Mouse (Mus musculus) midbrain, embryonic 10.5 days (tissue): ENCODE data around the gene Maml3. TPM values are rescaled to one million over a fixed set of nuclear protein-coding genes. Genes with fewer than 3 reads are reported as not detected.
A peak's percentile ranks its signal among the peaks of the same experiment; 100 is the strongest.

Source experiments
- DNase-seq: peaks from one replicate; pipeline ENCODE4 v3.0.0-alpha.2; 2017; ENCODE audit warnings: low spot score
- H3K27ac ChIP-seq: fragments of 300-500 bp; sonication (generic); replicated peaks from 2 replicates; pipeline ENCODE4 v1.5.1; 2016; ENCODE audit warnings: mild to moderate bottlenecking
- H3K27me3 ChIP-seq: fragments of 300-500 bp; sonication (generic); 2 replicates; pipeline ENCODE4 v1.6.1; 2016; ENCODE audit warnings: low read depth, mild to moderate bottlenecking; ENCODE audit not compliant: poor library complexity, severe bottlenecking
- H3K36me3 ChIP-seq: fragments of 300-500 bp; sonication (generic); 2 replicates; pipeline ENCODE4 v1.6.1; 2016; ENCODE audit warnings: mild to moderate bottlenecking, moderate library complexity
- H3K4me1 ChIP-seq: fragments of 300-500 bp; sonication (generic); 2 replicates; pipeline ENCODE4 v1.6.1; 2016
- H3K4me3 ChIP-seq: fragments of 300-500 bp; sonication (generic); 2 replicates; pipeline ENCODE4 v1.5.1; 2016; ENCODE audit warnings: mild to moderate bottlenecking, moderate library complexity
- H3K9me3 ChIP-seq: fragments of 300-500 bp; sonication (generic); replicated peaks from 2 replicates; pipeline ENCODE4 v1.6.1; 2016; ENCODE audit warnings: mild to moderate bottlenecking
- WGBS: fragments of 180-500 bp; shearing (Covaris S2); methylation state at CpG from one replicate; pipeline ENCODE4 v1.1.7; 2016; 5-methylcytosine and 5-hydroxymethylcytosine counted together
- polyA plus RNA-seq: library from polyadenylated mRNA; unstranded; fragments of >200 nt; fragmentation: Nextera tagmentation; extraction: Ambion mirVana; gene quantifications from 2 replicates; pipeline ENCODE4 v1.2.1, GENCODE M21; 2016

Gene Maml3
- polyA plus RNA-seq, 1 experiment from 2014 or later: 5.4 TPM

GRCm38 (mm10) chr3:51881981-51882380 is 222.9 kb downstream of the Maml3 start:
- H3K9me3 ChIP-seq: no peaks in the 10 kb centered on the region
- no peaks in the 10 kb centered on the region for H3K36me3 ChIP-seq
- DNase-seq: no peak
- no peaks in the 10 kb centered on the region for H3K27me3 ChIP-seq
- H3K4me1 ChIP-seq: peaks cover 64% of the 10 kb centered on the region
- 79% methylated on average over 10 of the region's 10 CpGs for WGBS
- peak overlapping the region; percentile 43 for H3K27ac ChIP-seq
- H3K4me3 ChIP-seq: no peak overlapping the region

GRCm38 (mm10) chr3:51881393-51881792 is 223.5 kb downstream of the Maml3 start:
- H3K36me3 ChIP-seq: no peaks in the 10 kb centered on the region
- no peaks in the 10 kb centered on the region for H3K9me3 ChIP-seq
- WGBS: 74% methylated on average over 2 of the region's 2 CpGs
- DNase-seq: no peak
- no peak overlapping the region; the same call in 1 of the 2 replicates for H3K27ac ChIP-seq
- H3K27me3 ChIP-seq: no peaks in the 10 kb centered on the region
- H3K4me3 ChIP-seq: no peak overlapping the region
- H3K4me1 ChIP-seq: peaks cover 62% of the 10 kb centered on the region

GRCm38 (mm10) chr3:51880506-51881036 is 224.3 kb downstream of the Maml3 start:
- 83% methylated on average over 8 of the region's 8 CpGs for WGBS

GRCm38 (mm10) chr3:51879211-51879610 is 225.7 kb downstream of the Maml3 start:
- Histone ChIP-seq H3K36me3 (no peaks in the 10 kb centered on the region), H3K27ac (0 out of 2 replicates have a peak overlapping the region, but pooled peaks have one; percentile 4)
- DNase-seq: no peak

More at GRCm38 (mm10) chr3:51880506-51881036, 224.3 kb downstream of the Maml3 start:
- peak overlapping the region; percentile 2; the same call in 1 of the 2 replicates for H3K27ac ChIP-seq
- no peak for DNase-seq
- H3K27me3 ChIP-seq: no peaks in the 10 kb centered on the region
- H3K4me1 ChIP-seq: peaks cover 56% of the 10 kb centered on the region
- no peaks in the 10 kb centered on the region for H3K36me3 ChIP-seq
- no peak overlapping the region for H3K4me3 ChIP-seq
- H3K9me3 ChIP-seq: no peaks in the 10 kb centered on the region

GRCm38 (mm10) chr3:51878577-51878976 is 226.3 kb downstream of the Maml3 start:
- WGBS: 87% methylated on average over 9 of the region's 9 CpGs
- Histone ChIP-seq H3K4me3 (no peak overlapping the region), H3K27me3 (no peaks in the 10 kb centered on the region), H3K4me1 (peaks cover 47% of the 10 kb centered on the region), H3K36me3 (no peaks in the 10 kb centered on the region), H3K27ac (no peak overlapping the region), H3K9me3 (no peaks in the 10 kb centered on the region)
- no peak for DNase-seq

More at GRCm38 (mm10) chr3:51879211-51879610, 225.7 kb downstream of the Maml3 start:
- no peak overlapping the region for H3K4me3 ChIP-seq
- peaks cover 47% of the 10 kb centered on the region for H3K4me1 ChIP-seq
- H3K9me3 ChIP-seq: no peaks in the 10 kb centered on the region
- WGBS: 90% methylated on average over 11 of the region's 11 CpGs
- no peaks in the 10 kb centered on the region for H3K27me3 ChIP-seq

- no peaks in the 10 kb centered on the region for H3K36me3 ChIP-seq
- no peak for DNase-seq
- H3K27ac ChIP-seq: no peak overlapping the region
- peaks cover 41% of the 10 kb centered on the region for H3K4me1 ChIP-seq
- H3K9me3 ChIP-seq: no peaks in the 10 kb centered on the region
- no peaks in the 10 kb centered on the region for H3K27me3 ChIP-seq
- no peak overlapping the region for H3K4me3 ChIP-seq
- WGBS: 93% methylated on average over 9 of the region's 9 CpGs
Measured at GRCm38 (mm10) chr3:51876729-51877128, 228.1 kb downstream of the Maml3 start.

GRCm38 (mm10) chr3:51875629-51876028 is 229.2 kb downstream of the Maml3 start:
- 93% methylated on average over 4 of the region's 4 CpGs for WGBS
- no peak for DNase-seq
- Histone ChIP-seq H3K4me3 (no peak overlapping the region), H3K9me3 (no peaks in the 10 kb centered on the region), H3K27ac (no peak overlapping the region), H3K27me3 (no peaks in the 10 kb centered on the region), H3K4me1 (peaks cover 46% of the 10 kb centered on the region), H3K36me3 (no peaks in the 10 kb centered on the region)

- DNase-seq: no peak
- no peak overlapping the region for H3K27ac ChIP-seq
- H3K9me3 ChIP-seq: no peaks in the 10 kb centered on the region
- 87% methylated on average over 3 of the region's 3 CpGs for WGBS
- no peaks in the 10 kb centered on the region for H3K36me3 ChIP-seq
- H3K4me1 ChIP-seq: peaks cover 49% of the 10 kb centered on the region
- H3K4me3 ChIP-seq: no peak overlapping the region
- H3K27me3 ChIP-seq: no peaks in the 10 kb centered on the region
Measured at GRCm38 (mm10) chr3:51874252-51874651, 230.6 kb downstream of the Maml3 start.

GRCm38 (mm10) chr3:51872771-51873170 is 232.1 kb downstream of the Maml3 start:
- Histone ChIP-seq H3K27me3 (no peaks in the 10 kb centered on the region), H3K4me1 (peaks cover 57% of the 10 kb centered on the region), H3K36me3 (no peaks in the 10 kb centered on the region), H3K9me3 (no peaks in the 10 kb centered on the region), H3K4me3 (no peak overlapping the region), H3K27ac (0 out of 2 replicates have a peak overlapping the region, but pooled peaks have one; percentile 17)
- DNase-seq: no peak
- WGBS: 92% methylated on average over 4 of the region's 4 CpGs

GRCm38 (mm10) chr3:51871346-51871745 is 233.5 kb downstream of the Maml3 start:
- Histone ChIP-seq H3K9me3 (no peaks in the 10 kb centered on the region), H3K27ac (no peak overlapping the region), H3K27me3 (no peaks in the 10 kb centered on the region), H3K36me3 (no peaks in the 10 kb centered on the region), H3K4me3 (no peak overlapping the region), H3K4me1 (peaks cover 57% of the 10 kb centered on the region)
- DNase-seq: no peak
- 78% methylated on average over 4 of the region's 4 CpGs for WGBS

- 0 out of 2 replicates have a peak overlapping the region, but pooled peaks have one; percentile 33 for H3K27ac ChIP-seq
- no peak for DNase-seq
- H3K27me3 ChIP-seq: no peaks in the 10 kb centered on the region
- no peak overlapping the region for H3K4me3 ChIP-seq
- 75% methylated on average over 6 of the region's 6 CpGs for WGBS
- peaks cover 57% of the 10 kb centered on the region for H3K4me1 ChIP-seq
- no peaks in the 10 kb centered on the region for H3K36me3 ChIP-seq
- H3K9me3 ChIP-seq: no peaks in the 10 kb centered on the region
Measured at GRCm38 (mm10) chr3:51869980-51870379, 234.9 kb downstream of the Maml3 start.

GRCm38 (mm10) chr3:51868857-51869256 is 236.0 kb downstream of the Maml3 start:
- peaks cover 52% of the 10 kb centered on the region for H3K4me1 ChIP-seq
- 45% methylated on average over 5 of the region's 5 CpGs for WGBS
- DNase-seq: no peak
- no peak overlapping the region for H3K4me3 ChIP-seq
- 0 out of 2 replicates have a peak overlapping the region, but pooled peaks have one; percentile 17 for H3K27ac ChIP-seq
- no peaks in the 10 kb centered on the region for H3K9me3 ChIP-seq
- H3K36me3 ChIP-seq: no peaks in the 10 kb centered on the region
- no peaks in the 10 kb centered on the region for H3K27me3 ChIP-seq

GRCm38 (mm10) chr3:51866446-51866845 is 238.4 kb downstream of the Maml3 start:
- H3K36me3 ChIP-seq: no peaks in the 10 kb centered on the region
- no peak overlapping the region for H3K27ac ChIP-seq
- H3K9me3 ChIP-seq: no peaks in the 10 kb centered on the region
- peaks cover 44% of the 10 kb centered on the region for H3K4me1 ChIP-seq
- no peak for DNase-seq
- WGBS: 90% methylated on average over 5 of the region's 5 CpGs
- no peaks in the 10 kb centered on the region for H3K27me3 ChIP-seq
- no peak overlapping the region for H3K4me3 ChIP-seq
